Mouse (Mus musculus): ENCODE data around the gene Gm5155.
"Not testable (repeated sequence)": the region's sequence is repeated elsewhere in the genome, so short reads cannot be mapped to it uniquely, and the experiment has no call there.

Gm5155 gene

GRCm38 (mm10) chr7:17871467-17871866, at the start of gene Gm5155:
Gene Gm5155 (plus strand): TSS chr7:17871767.
- no peak for DNase-seq

- no peak for DNase-seq
These were observed 791 bp upstream of the Gm5155 start for GRCm38 (mm10) chr7:17870776-17871175.

GRCm38 (mm10) chr7:17895341-17895740, 23.8 kb downstream of the Gm5155 start:
- DNase-seq, result not testable (repeated sequence)

- DNase-seq, result no peak
These were observed 31.8 kb downstream of the Gm5155 start for GRCm38 (mm10) chr7:17903146-17903915.
